Mouse (Mus musculus) limb, embryonic 15.5 days (tissue): ENCODE measurements around the gene Aknad1. TPM values are rescaled to one million over a fixed set of nuclear protein-coding genes. Genes with fewer than 3 reads are reported as not detected.

Experiments
- ATAC-seq: fragments of 200-750 bp; cut with Nextera tagmentation; 2 replicates; pipeline ENCODE4 v1.8.0; 2017; ENCODE audit warnings: low read depth, moderate TSS enrichment; ENCODE audit not compliant: insufficient number of reproducible peaks, low FRiP score, low TSS enrichment
- H3K27ac ChIP-seq: fragments of 300-500 bp; sonication (generic); 2 replicates; pipeline ENCODE4 v1.5.1; 2015; ENCODE audit warnings: moderate library complexity, mild to moderate bottlenecking, inconsistent platforms
- H3K27me3 ChIP-seq: fragments of 300-500 bp; sonication (generic); 2 replicates; pipeline ENCODE4 v1.6.1; 2015; ENCODE audit warnings: inconsistent platforms
- H3K36me3 ChIP-seq: fragments of 300-500 bp; sonication (generic); 2 replicates; pipeline ENCODE4 v1.6.1; 2015; ENCODE audit warnings: inconsistent platforms
- H3K4me1 ChIP-seq: fragments of 300-500 bp; sonication (generic); 2 replicates; pipeline ENCODE4 v1.6.1; 2015; ENCODE audit warnings: inconsistent platforms
- H3K4me2 ChIP-seq: fragments of 300-500 bp; sonication (generic); 2 replicates; pipeline ENCODE4 v1.6.1; 2015; ENCODE audit warnings: mild to moderate bottlenecking, inconsistent platforms
- H3K4me3 ChIP-seq: fragments of 300-500 bp; sonication (generic); 2 replicates; pipeline ENCODE4 v1.5.1; 2015; ENCODE audit warnings: mild to moderate bottlenecking, inconsistent platforms
- H3K9ac ChIP-seq: fragments of 300-500 bp; sonication (generic); 2 replicates; pipeline ENCODE4 v1.6.1; 2015; ENCODE audit warnings: inconsistent platforms
- H3K9me3 ChIP-seq: fragments of 300-500 bp; sonication (generic); 2 replicates; pipeline ENCODE4 v1.6.1; 2016; ENCODE audit warnings: inconsistent platforms
- WGBS: fragments of 180-500 bp; shearing (Covaris S2); methylation state at CpG from one replicate; pipeline ENCODE4 v1.1.7; 2015; 5-methylcytosine and 5-hydroxymethylcytosine counted together
- polyA plus RNA-seq: library from polyadenylated mRNA; unstranded; fragments of >200 nt; fragmentation: Nextera tagmentation; extraction: Ambion mirVana; gene quantifications from 2 replicates; pipeline ENCODE4 v1.2.1, GENCODE M21; 2015

Gene Aknad1
- polyA plus RNA-seq, 1 experiment from 2014 or later = 1.3 TPM

DNA sequence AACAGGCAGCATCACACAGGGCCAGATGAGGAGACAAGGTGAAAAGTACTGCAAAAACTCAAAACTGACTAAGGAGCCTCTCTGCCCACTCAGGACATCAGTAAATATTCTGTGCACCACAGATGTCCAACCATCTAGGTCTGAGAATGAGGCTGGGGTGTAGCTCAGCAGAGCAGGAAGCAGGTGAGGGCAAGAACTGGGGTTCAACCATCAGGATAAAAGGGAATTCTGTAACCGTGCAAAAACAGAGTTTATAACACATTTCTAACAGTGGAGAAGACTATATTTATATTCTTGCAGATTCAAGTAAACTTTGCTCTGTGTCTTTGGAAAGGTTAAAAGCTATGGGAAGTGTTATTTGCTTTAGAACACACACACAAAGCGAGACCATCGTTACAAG lies 19.7 kb upstream of the Aknad1 start:
- H3K4me3 ChIP-seq = peak overlapping the region; percentile 66
- H3K36me3 ChIP-seq = no peaks in the 10 kb centered on the region
- 54% methylated on average over 3 of the region's 3 CpGs for WGBS
- 0 out of 2 replicates have a peak overlapping the region, but pooled peaks have one; percentile 38 for H3K27ac ChIP-seq
- H3K4me2 ChIP-seq = peak overlapping the region; percentile 50
- peaks cover 21% of the 10 kb centered on the region for H3K4me1 ChIP-seq
- no peaks in the 10 kb centered on the region for H3K9me3 ChIP-seq
- ATAC-seq = no peak
- no peak overlapping the region for H3K9ac ChIP-seq
- H3K27me3 ChIP-seq = no peaks in the 10 kb centered on the region

DNA sequence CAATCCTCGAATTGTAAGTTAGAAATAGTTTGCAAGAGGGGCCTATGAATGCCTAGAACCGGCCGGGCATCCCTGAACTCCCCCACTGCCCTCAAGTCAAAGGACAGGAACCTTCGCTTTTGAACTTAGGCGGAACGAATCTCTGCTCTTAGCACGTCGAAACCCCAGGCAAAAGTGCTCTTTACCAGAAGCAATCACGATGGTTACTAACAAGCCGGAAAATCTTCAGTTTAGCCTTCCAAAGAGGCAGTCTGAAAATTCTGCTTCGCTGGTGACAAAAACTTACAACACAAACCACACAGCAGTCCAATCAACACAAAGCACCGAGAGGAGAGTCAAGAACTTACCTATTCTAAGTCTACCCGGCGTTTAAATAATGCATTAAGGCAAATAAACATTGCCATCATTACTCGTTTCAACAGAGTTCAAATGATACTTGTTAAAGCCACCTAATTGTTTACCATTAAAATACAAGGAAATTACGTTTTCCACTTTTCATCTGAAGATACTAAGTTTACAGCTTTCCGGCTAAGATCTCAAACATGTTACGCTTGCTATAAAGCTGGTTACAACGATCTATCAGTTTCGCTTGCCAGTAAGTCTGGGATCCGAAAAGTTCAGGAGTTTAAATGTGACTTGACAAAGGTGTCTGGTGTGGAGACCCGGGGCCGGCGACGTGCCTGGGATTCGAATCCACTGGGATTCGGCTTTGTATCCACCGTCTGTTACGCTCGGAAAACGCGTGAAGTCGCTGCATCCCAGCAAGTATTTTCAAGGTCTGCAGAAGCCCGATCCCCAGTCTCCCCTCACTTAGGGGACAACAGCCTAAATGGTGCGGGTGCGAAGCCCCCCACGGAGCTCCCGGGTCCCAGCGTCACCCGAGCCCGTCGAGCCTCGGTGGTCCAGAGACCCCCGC lies 18.1 kb upstream of the Aknad1 start:
- peaks cover 21% of the 10 kb centered on the region for H3K4me1 ChIP-seq
- H3K36me3 ChIP-seq = no peaks in the 10 kb centered on the region
- no peaks in the 10 kb centered on the region for H3K27me3 ChIP-seq
- H3K27ac ChIP-seq = peak overlapping the region; percentile 97
- H3K9me3 ChIP-seq = no peaks in the 10 kb centered on the region
- ATAC-seq = peak; percentile 2; the same call in 1 of the 2 replicates
- H3K4me3 ChIP-seq = peak overlapping the region; percentile 66
- H3K4me2 ChIP-seq = peak overlapping the region; percentile 50
- under 1% methylated on average over 44 of the region's 44 CpGs for WGBS
- H3K9ac ChIP-seq = peak overlapping the region; percentile 61

DNA sequence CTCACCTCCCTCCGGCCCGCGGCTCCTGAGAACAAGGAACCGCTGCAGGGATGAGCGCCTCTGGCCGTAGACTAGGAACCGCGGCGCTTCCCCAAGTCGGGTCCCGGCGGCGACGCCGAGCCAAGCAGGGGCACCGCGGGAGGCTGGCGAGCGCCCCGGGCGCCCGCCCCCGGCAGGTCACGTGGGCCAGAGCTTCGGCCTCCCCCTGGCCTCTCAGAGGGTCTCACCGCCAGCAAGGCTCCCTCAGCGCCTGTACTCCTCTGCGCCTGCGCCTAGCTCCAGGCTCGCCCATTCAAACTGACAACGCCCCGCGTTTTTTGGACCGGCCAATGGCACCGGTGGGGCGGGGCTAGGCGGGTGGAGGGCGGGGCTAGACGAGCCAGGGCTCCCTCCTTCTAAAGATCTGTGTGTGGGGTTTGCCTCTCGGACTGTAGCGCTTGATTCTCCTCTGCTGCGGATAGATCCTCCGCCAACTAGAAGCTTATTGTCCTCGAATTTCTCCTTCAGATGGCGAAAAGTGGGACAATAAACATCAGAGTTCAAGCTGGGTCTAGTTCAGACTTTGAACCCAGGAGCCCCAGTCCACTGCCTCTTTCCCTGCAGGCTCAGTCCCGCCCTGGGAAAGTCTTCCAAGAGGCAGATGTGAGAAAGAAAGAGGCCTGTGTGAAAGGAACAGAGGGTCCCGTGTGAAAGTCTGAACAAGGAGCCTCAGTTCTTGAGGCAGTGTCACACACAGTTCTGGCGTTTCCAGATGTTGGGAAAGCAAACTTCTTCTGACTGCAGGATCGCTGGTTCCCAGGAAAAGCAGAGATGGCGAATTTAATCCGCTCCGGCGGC lies 17.2 kb upstream of the Aknad1 start, which contains the start of gene Gpsm2:
TSS of gene Gpsm2 (minus strand) at position 274 of the 837 bp plus-strand sequence.
- Histone ChIP-seq H3K4me2 (peak within 1 kb of the TSS; percentile 50), H3K36me3 (no peaks in the 10 kb centered on the region), H3K27me3 (no peaks in the 10 kb centered on the region), H3K4me3 (peak within 1 kb of the TSS; percentile 66), H3K9me3 (no peaks in the 10 kb centered on the region), H3K4me1 (peaks cover 21% of the 10 kb centered on the region), H3K9ac (peak within 1 kb of the TSS; percentile 61), H3K27ac (peak within 1 kb of the TSS; percentile 97)
- ATAC-seq = peak; percentile 97
- whole genome bisulfite sequencing = 1% methylated on average over 48 of the region's 53 CpGs

DNA sequence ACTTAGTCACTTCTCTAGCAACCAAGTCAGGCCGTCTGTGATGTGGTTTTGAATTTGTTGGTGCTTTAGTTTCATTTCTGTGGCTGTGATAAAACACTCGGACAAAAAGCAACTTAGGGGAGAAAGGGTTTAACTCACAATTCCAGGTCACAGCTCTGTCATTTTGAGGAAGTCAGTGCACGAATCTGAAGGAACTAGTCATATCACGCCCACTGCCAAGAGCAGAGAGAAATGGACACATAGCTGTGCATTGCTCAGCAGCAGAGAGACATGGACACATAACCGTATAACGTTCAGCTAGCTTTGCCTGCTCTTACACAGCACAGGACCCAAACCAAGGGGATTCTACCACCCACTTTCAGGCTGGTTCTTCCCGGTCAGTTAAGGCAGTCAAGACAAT lies 13.0 kb upstream of the Aknad1 start:
- H3K4me2 ChIP-seq = no peak overlapping the region
- H3K27ac ChIP-seq = no peak overlapping the region
- no peak for ATAC-seq
- H3K4me1 ChIP-seq = peaks cover 9% of the 10 kb centered on the region; the same call in 1 of the 2 replicates
- H3K9me3 ChIP-seq = no peaks in the 10 kb centered on the region
- 86% methylated on average over 7 of the region's 7 CpGs for WGBS
- H3K36me3 ChIP-seq = no peaks in the 10 kb centered on the region
- no peak overlapping the region for H3K9ac ChIP-seq
- no peak overlapping the region for H3K4me3 ChIP-seq
- H3K27me3 ChIP-seq = no peaks in the 10 kb centered on the region

DNA sequence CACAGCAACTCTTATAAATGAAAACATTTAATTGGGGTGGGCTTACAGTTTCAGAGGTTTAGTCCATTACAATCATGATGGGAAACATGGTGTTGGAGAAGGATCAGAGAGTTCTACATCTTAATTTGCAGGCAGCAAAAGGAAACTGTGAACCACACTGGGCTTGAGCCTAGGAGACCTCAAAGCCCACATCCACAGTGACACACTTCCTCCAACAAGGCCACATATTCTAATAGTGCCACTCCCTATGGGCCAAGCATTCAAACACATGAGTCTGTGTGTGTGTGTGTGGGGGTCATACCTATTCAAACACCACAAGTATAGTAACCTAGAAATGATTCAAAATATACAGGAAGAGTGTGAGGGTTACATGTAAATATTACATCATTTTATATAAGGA lies 12.1 kb upstream of the Aknad1 start:
- H3K4me1 ChIP-seq = peaks cover 9% of the 10 kb centered on the region; the same call in 1 of the 2 replicates

DNA sequence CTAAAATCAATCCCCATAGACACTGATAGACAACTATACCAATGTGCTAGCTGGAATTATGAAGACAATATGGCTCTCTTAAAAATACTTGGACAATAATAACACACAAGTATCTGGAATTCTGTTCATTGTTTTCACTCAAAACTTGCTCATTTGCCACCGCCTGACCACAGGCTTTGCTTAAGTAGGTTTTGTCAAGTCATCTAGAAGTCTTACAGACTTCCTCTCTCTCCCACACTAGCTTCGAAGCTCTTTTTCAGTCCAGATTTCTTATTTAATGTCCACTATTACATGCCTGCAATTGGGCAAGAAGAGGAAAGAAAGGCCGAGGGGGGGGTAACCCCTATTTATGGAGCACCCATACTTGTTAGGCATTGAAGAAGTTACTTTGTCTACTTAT lies 11.7 kb upstream of the Aknad1 start:
- no peaks in the 10 kb centered on the region for H3K27me3 ChIP-seq
- H3K9ac ChIP-seq = no peak overlapping the region
- ATAC-seq = no peak
- H3K36me3 ChIP-seq = no peaks in the 10 kb centered on the region
- peaks cover 6% of the 10 kb centered on the region; the same call in 1 of the 2 replicates for H3K4me1 ChIP-seq
- 86% methylated on average over 3 of the region's 3 CpGs for WGBS
- H3K4me2 ChIP-seq = no peak overlapping the region
- H3K9me3 ChIP-seq = no peaks in the 10 kb centered on the region
- no peak overlapping the region for H3K27ac ChIP-seq
- H3K4me3 ChIP-seq = no peak overlapping the region

More for the DNA sequence above, 12.1 kb upstream of the Aknad1 start:
- Histone ChIP-seq H3K9me3 (no peaks in the 10 kb centered on the region), H3K4me2 (no peak overlapping the region), H3K27me3 (no peaks in the 10 kb centered on the region), H3K27ac (no peak overlapping the region), H3K4me3 (no peak overlapping the region), H3K9ac (no peak overlapping the region), H3K36me3 (no peaks in the 10 kb centered on the region)
- no peak for ATAC-seq

DNA sequence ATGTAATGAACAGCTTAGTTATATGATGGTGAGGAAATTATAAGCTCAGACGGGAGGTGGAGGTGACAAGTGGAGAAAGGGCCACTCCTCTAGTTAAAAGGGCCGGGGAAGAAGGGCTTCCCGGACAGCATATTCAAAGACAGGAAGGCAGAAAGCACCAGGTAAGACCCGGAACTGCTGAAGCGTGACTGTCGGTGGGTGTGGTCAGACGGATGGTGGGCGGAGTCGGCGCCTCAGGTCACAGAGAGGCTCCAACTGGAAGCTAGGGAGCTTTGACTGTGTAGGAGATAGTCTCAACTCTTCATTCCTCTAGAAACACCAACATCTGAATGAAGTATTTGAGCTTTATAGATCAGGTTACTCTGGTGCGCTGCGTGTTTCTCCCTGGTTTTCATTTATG lies 9.1 kb upstream of the Aknad1 start:
- H3K27ac ChIP-seq = no peak overlapping the region
- H3K4me3 ChIP-seq = no peak overlapping the region
- H3K27me3 ChIP-seq = no peaks in the 10 kb centered on the region
- ATAC-seq = no peak
- no peaks in the 10 kb centered on the region for H3K9me3 ChIP-seq
- no peak overlapping the region for H3K9ac ChIP-seq
- WGBS = 33% methylated on average over 12 of the region's 12 CpGs
- no peaks in the 10 kb centered on the region for H3K36me3 ChIP-seq
- H3K4me1 ChIP-seq = 0 out of 2 replicates have a peak, but pooled peaks cover 2% of the 10 kb centered on the region
- H3K4me2 ChIP-seq = no peak overlapping the region

DNA sequence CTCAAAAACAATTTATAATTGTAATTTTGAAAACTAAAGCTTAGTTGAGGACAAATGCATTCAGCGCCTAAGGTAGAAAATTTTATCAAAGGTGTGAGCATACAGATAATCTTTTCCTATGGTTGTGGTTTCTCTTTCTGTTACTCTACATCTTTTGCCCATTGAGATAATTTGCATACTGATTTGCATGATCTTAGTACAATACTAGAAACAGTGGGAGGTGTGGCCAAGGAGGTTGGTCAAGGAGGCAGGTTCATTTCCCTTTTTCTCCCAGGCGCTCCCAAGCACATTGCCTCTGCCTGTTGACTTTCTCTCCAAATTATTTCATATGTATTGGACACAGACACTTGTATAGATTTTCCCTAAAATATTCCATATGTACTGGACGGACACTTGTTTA lies 1.7 kb upstream of the Aknad1 start:
- Histone ChIP-seq H3K27me3 (no peaks in the 10 kb centered on the region), H3K36me3 (no peaks in the 10 kb centered on the region), H3K4me2 (no peak overlapping the region), H3K9me3 (no peaks in the 10 kb centered on the region), H3K9ac (no peak overlapping the region), H3K4me3 (no peak overlapping the region), H3K27ac (no peak overlapping the region), H3K4me1 (peaks cover 15% of the 10 kb centered on the region)
- ATAC-seq = no peak
- WGBS = 79% methylated on average over 3 of the region's 3 CpGs

DNA sequence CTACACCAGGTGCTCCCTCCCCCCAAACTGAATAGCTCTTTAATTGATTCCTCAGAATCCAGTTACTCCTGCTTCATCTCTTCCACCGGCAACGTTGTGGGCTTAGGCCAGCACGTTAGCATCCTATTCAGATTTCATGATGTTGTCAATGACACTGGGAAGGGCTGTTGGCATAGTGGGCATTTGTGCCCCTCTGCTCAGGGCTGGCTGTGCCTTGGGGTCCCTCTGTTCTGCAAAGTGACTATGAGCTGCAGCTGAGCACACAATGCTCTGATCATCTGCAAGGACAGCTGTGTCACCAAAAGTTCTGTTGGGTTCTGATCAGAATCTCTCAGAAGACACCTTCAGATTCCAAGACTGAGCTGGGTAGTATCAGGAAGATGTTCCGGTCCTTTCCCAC lies 4.6 kb downstream of the Aknad1 start:
- Histone ChIP-seq H3K27ac (no peak overlapping the region), H3K4me1 (peaks cover 21% of the 10 kb centered on the region), H3K27me3 (no peaks in the 10 kb centered on the region), H3K4me3 (no peak overlapping the region), H3K9ac (no peak overlapping the region), H3K4me2 (no peak overlapping the region), H3K9me3 (no peaks in the 10 kb centered on the region), H3K36me3 (no peaks in the 10 kb centered on the region)
- no peak for ATAC-seq
- WGBS = 67% methylated on average over 4 of the region's 4 CpGs

DNA sequence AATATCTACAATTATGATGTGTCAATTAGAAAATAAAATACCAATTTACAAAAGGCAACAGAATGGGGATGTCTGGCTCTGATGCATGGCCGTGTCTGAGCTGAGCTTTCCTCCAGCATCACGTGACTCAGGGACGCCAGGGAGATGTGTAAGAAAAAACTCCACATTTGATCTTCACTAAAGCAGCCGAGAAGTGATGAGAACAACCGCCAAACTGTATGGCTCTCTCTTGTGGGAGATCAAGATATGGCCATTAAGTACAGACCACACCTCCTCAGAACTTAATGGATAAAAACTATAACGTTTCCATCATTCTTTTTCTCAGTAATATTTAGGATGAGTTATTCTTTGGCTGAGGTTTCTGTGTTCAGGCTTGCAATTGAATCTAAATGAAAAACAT lies 11.6 kb downstream of the Aknad1 start:
- Histone ChIP-seq H3K9ac (no peak overlapping the region), H3K9me3 (no peaks in the 10 kb centered on the region), H3K27ac (peak overlapping the region; percentile 79; the same call in 1 of the 2 replicates), H3K4me3 (no peak overlapping the region), H3K27me3 (no peaks in the 10 kb centered on the region), H3K36me3 (no peaks in the 10 kb centered on the region), H3K4me1 (peaks cover 9% of the 10 kb centered on the region), H3K4me2 (no peak overlapping the region)
- 26% methylated on average over 6 of the region's 6 CpGs for WGBS
- ATAC-seq = peak; percentile 48; the same call in 1 of the 2 replicates

DNA sequence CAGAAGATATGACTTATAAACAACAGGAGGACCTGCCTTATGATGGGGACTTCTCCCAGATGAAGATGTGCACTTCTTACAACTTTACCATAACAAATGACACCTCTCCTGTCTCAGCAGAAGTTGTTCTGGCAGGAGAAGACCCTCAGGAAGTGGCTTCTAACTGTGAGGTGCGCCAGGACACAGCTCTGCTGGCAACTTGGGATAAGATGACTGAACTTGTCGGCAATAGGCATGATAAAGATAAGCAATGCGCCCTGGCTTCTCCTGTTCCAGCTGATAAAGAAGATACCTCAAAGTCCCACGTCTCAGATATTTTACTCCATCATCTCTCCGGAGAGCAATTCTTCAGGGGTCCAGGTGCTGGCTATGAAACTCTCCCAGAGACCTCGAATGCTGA lies 12.2 kb downstream of the Aknad1 start:
- Histone ChIP-seq H3K27me3 (no peaks in the 10 kb centered on the region), H3K36me3 (no peaks in the 10 kb centered on the region), H3K9ac (no peak overlapping the region), H3K4me3 (no peak overlapping the region), H3K9me3 (no peaks in the 10 kb centered on the region), H3K27ac (peak overlapping the region; percentile 79), H3K4me2 (no peak overlapping the region), H3K4me1 (peaks cover 9% of the 10 kb centered on the region)
- WGBS = 72% methylated on average over 6 of the region's 6 CpGs
- ATAC-seq = no peak

DNA sequence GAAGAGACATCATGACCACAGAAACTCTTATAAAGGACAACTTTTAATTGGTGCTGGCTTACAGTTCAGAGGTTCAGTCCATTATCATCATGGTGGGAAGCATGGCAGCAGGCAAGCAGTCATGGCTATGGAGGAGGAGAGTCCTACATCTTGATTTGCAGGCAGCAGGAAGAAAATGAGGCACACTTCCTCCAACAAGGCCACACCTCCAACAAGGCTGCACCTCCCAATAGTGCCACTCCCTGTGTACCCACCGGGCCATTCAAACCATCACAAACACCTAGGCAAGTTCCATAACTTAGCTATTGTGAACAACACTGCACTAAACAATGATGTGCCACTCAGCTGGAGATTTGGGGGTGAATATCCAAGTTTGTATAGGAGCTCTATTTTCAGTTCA lies 15.1 kb downstream of the Aknad1 start:
- H3K9me3 ChIP-seq = no peaks in the 10 kb centered on the region
- ATAC-seq = no peak
- no peak overlapping the region for H3K27ac ChIP-seq
- 79% methylated on average over 1 of the region's 1 CpGs for WGBS
- no peak overlapping the region for H3K9ac ChIP-seq
- H3K4me3 ChIP-seq = no peak overlapping the region
- H3K4me1 ChIP-seq = peaks cover 33% of the 10 kb centered on the region
- no peaks in the 10 kb centered on the region for H3K27me3 ChIP-seq
- no peaks in the 10 kb centered on the region for H3K36me3 ChIP-seq
- no peak overlapping the region for H3K4me2 ChIP-seq
